Mouse (Mus musculus) lung, adult 2 months (tissue): Measurements from ENCODE around the gene Gm10837.

Source experiments
- CTCF ChIP-seq: fragments of 200-500 bp; IDR thresholded peaks from 2 replicates; pipeline ENCODE4 v1.5.1; 2011; ENCODE audit warnings: mild to moderate bottlenecking, low read length, control low read depth; ENCODE audit not compliant: insufficient read depth
- POLR2A ChIP-seq: fragments of 200-500 bp; IDR thresholded peaks from 2 replicates; pipeline ENCODE4 v1.6.1; 2011; ENCODE audit warnings: low read depth, mild to moderate bottlenecking, control low read depth, low read length, borderline replicate concordance; ENCODE audit errors: extremely low read depth

- TF ChIP-seq CTCF, result no peak
- no peak for TF ChIP-seq POLR2A
These were observed 3.8 kb upstream of the Gm10837 start for GRCm38 (mm10) chr14:122486611-122487010.
